Mouse (Mus musculus): ENCODE measurements around the gene Cdc40. TPM values are rescaled to one million over a fixed set of nuclear protein-coding genes. Genes with fewer than 3 reads are reported as not detected.

The Cdc40 gene
- polyA plus RNA-seq, 2 experiments = 8.9 to 11.1 TPM

DNA sequence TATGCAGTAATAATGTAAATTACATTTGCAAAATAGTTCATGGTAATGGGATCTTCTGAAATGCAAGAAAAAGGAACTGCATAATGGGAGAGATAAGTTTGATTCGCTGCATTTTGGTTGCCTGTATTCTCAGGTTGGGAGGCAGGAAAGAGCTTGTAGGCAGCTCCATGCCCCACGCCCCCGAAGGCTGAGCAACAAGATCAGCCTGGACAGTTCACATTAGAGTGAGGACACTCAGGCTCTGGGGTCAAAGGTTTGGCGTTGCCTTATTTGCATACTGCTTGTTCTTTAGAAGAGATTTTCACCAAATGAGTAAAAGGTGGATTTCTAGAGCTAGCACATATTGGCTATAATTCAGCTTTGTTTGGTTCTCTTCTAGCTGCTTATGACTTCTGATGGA is 76.9 kb downstream of the Cdc40 start:
- Histone ChIP-seq H3K36me3 (replicated peaks; ENCODE audit: control insufficient read depth, insufficient read depth, low read depth) (no peaks in the 10 kb centered on the region), H3K27ac (no peak overlapping the region), H3K27me3 (ENCODE audit: control insufficient read depth, insufficient read depth, low read length) (no peaks in the 10 kb centered on the region), H3K4me2 (ENCODE audit: low read depth) (no peak overlapping the region), H3K4me1 (replicated peaks; ENCODE audit: control insufficient read depth in 2 of 2, insufficient read depth in 2 of 2, low read length in 1 of 2) (no peaks in the 10 kb centered on the region), H3K9me3 (ENCODE audit: control insufficient read depth, low read length) (no peaks in the 10 kb centered on the region), H3K9ac (replicated peaks) (no peak overlapping the region), H3K4me3 (ENCODE audit: insufficient read depth in 1 of 2, low read depth in 2 of 2, low read length in 2 of 2) (no peak overlapping the region)
- 59% methylated on average over 4 of the region's 4 CpGs for WGBS (ENCODE audit: insufficient replicate concordance)
- no peak for DNase-seq (ENCODE audit: low read depth in 3 of 3, low spot score in 3 of 3)
- no peak for ATAC-seq (ENCODE audit: insufficient read depth)
- TF ChIP-seq CTCF (IDR thresholded peaks at IDR 0.05; ENCODE audit: low read depth) (no peak), EP300 (IDR thresholded peaks at IDR 0.05; ENCODE audit: low read depth) (no peak)

DNA sequence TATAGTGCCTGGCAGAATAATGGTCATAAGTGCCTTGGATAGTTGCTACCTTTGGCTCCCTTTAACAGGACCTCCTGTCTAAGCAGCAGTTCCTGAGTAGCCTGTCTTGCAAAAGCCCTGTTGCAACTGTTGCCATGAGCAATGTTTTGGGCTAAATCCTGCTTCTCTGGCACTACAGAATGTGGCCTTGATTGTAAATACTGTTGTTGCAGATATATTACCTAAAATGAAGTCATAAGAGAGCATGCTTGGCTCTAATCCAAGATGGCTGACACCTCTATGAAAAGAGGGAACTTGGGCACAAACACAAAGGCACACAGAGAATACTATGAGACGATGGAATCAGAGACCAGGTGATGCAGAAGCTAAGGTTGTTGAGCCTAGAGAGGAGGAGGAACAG is 77.9 kb downstream of the Cdc40 start:
- no peak overlapping the region for H3K4me2 ChIP-seq (ENCODE audit: low read depth)
- TF ChIP-seq EP300 (IDR thresholded peaks at IDR 0.05; ENCODE audit: low read depth) (no peak), CTCF (IDR thresholded peaks at IDR 0.05; ENCODE audit: low read depth) (no peak)
- no peak overlapping the region for H3K4me3 ChIP-seq (ENCODE audit: insufficient read depth in 1 of 2, low read depth in 2 of 2, low read length in 2 of 2)
- H3K27me3 ChIP-seq (ENCODE audit: control insufficient read depth, insufficient read depth, low read length) = no peaks in the 10 kb centered on the region
- no peak overlapping the region for H3K9ac ChIP-seq (replicated peaks)
- no peak overlapping the region for H3K27ac ChIP-seq
- no peaks in the 10 kb centered on the region for H3K9me3 ChIP-seq (ENCODE audit: control insufficient read depth, low read length)
- WGBS (ENCODE audit: insufficient replicate concordance) = 36% methylated on average over 1 of the region's 1 CpGs
- no peaks in the 10 kb centered on the region for H3K36me3 ChIP-seq (replicated peaks; ENCODE audit: control insufficient read depth, insufficient read depth, low read depth)
- no peaks in the 10 kb centered on the region for H3K4me1 ChIP-seq (replicated peaks; ENCODE audit: control insufficient read depth in 2 of 2, insufficient read depth in 2 of 2, low read length in 1 of 2)
- DNase-seq (ENCODE audit: low read depth in 3 of 3, low spot score in 3 of 3) = no peak
- ATAC-seq (ENCODE audit: insufficient read depth) = no peak

DNA sequence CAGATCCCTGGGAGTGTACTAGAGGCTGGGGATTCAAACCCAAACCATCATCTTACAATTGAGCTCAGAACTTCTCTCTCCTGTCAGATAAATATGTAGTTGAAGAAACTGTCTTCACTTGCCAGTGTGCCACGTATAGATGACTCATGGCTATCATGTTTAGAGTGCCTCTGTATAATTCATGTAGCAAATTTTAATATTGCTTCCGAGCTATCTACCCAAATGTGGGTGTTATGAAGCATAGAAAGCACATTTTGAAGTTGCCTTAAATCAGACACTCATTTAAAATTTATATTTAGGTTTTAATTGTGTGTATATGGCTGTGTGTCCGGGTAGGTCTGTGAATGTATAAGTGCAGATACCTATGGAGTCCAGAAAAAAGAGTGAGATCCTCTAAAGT is 91.0 kb downstream of the Cdc40 start:
- no peaks in the 10 kb centered on the region for H3K36me3 ChIP-seq (replicated peaks; ENCODE audit: control insufficient read depth, insufficient read depth, low read depth)
- no peak overlapping the region for H3K4me3 ChIP-seq (ENCODE audit: insufficient read depth in 1 of 2, low read depth in 2 of 2, low read length in 2 of 2)
- H3K4me1 ChIP-seq (replicated peaks; ENCODE audit: control insufficient read depth in 2 of 2, insufficient read depth in 2 of 2, low read length in 1 of 2) = no peaks in the 10 kb centered on the region
- 47% methylated on average over 3 of the region's 3 CpGs for WGBS (ENCODE audit: insufficient replicate concordance)
- H3K9me3 ChIP-seq (ENCODE audit: control insufficient read depth, low read length) = no peaks in the 10 kb centered on the region
- H3K9ac ChIP-seq (replicated peaks) = no peak overlapping the region
- no peak for ATAC-seq (ENCODE audit: insufficient read depth)
- no peak overlapping the region for H3K4me2 ChIP-seq (ENCODE audit: low read depth)
- H3K27me3 ChIP-seq (ENCODE audit: control insufficient read depth, insufficient read depth, low read length) = no peaks in the 10 kb centered on the region
- TF ChIP-seq CTCF (IDR thresholded peaks at IDR 0.05; ENCODE audit: low read depth) = no peak
- no peak for TF ChIP-seq EP300 (IDR thresholded peaks at IDR 0.05; ENCODE audit: low read depth)
- no peak for DNase-seq (ENCODE audit: low read depth in 3 of 3, low spot score in 3 of 3)
- no peak overlapping the region for H3K27ac ChIP-seq

DNA sequence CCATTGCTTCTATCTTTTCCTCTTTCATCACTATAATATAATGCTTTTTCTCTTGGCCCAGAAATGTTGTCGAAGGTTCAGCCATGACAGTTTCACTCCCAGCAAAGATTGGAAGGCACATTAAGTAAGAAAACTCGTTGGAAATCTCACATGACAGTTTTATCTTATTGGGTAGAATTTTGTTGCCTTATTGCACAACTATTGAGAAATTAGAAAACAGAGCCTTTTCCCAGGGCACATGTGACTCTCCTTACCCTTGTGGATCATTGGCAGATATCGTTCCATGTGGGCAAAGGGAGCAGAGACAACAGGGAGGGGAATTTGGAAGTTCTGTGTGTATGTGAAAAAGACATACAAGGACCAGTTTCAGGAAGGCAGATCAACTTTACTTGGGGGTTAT is 92.7 kb downstream of the Cdc40 start:
- no peaks in the 10 kb centered on the region for H3K27me3 ChIP-seq (ENCODE audit: control insufficient read depth, insufficient read depth, low read length)
- H3K9me3 ChIP-seq (ENCODE audit: control insufficient read depth, low read length) = no peaks in the 10 kb centered on the region
- TF ChIP-seq EP300 (IDR thresholded peaks at IDR 0.05; ENCODE audit: low read depth) = no peak
- no peak for TF ChIP-seq CTCF (IDR thresholded peaks at IDR 0.05; ENCODE audit: low read depth)
- no peak overlapping the region for H3K4me3 ChIP-seq (ENCODE audit: insufficient read depth in 1 of 2, low read depth in 2 of 2, low read length in 2 of 2)
- no peak overlapping the region for H3K9ac ChIP-seq (replicated peaks)
- no peaks in the 10 kb centered on the region for H3K36me3 ChIP-seq (replicated peaks; ENCODE audit: control insufficient read depth, insufficient read depth, low read depth)
- H3K4me2 ChIP-seq (ENCODE audit: low read depth) = no peak overlapping the region
- ATAC-seq (ENCODE audit: insufficient read depth) (no peak), DNase-seq (ENCODE audit: low read depth in 3 of 3, low spot score in 3 of 3) (no peak)
- no peak overlapping the region for H3K27ac ChIP-seq
- WGBS (ENCODE audit: insufficient replicate concordance) = 48% methylated on average over 3 of the region's 3 CpGs
- H3K4me1 ChIP-seq (replicated peaks; ENCODE audit: control insufficient read depth in 2 of 2, insufficient read depth in 2 of 2, low read length in 1 of 2) = no peaks in the 10 kb centered on the region

Other genes with a start within 250 kb of the Cdc40 start
- gene Mettl24, start 200.0 kb downstream of the Cdc40 start, polyA plus RNA-seq (2012; rRNA removed) = 0.11 and 0.18 TPM in 2 replicates
- gene Mettl24, start 200.0 kb downstream of the Cdc40 start, polyA plus RNA-seq (2014; fragmentation: Nextera tagmentation; extraction: Ambion mirVana) = 0.33 and 0.71 TPM in 2 replicates
- gene Wasf1, start 164 bp upstream of the Cdc40 start, polyA plus RNA-seq (2012; rRNA removed) = 0.42 and 0.61 TPM in 2 replicates
- gene Wasf1, start 164 bp upstream of the Cdc40 start, polyA plus RNA-seq (2014; fragmentation: Nextera tagmentation; extraction: Ambion mirVana) = 0.59 and 0.67 TPM in 2 replicates
- not detected in 2 replicates for gene Gpr6, start 189.0 kb upstream of the Cdc40 start, polyA plus RNA-seq (2012; rRNA removed)
- not detected in 2 replicates for gene Gpr6, start 189.0 kb upstream of the Cdc40 start, polyA plus RNA-seq (2014; fragmentation: Nextera tagmentation; extraction: Ambion mirVana)

All from liver, embryonic 14.5 days (tissue).